Mouse (Mus musculus): ENCODE results near the gene Fcer1g.

- TF ChIP-seq CTCF (IDR thresholded peaks at IDR 0.05; ENCODE audit: borderline replicate concordance, control insufficient read depth, extremely low read depth, insufficient read depth, low read length, poor library complexity) (no peak), POLR2A (IDR thresholded peaks at IDR 0.05; ENCODE audit: control insufficient read depth, extremely low read depth, insufficient read depth, low read length, poor library complexity) (no peak)
Measured at GRCm38 (mm10) chr1:171270573-171270900, 36.4 kb upstream of the Fcer1g start.

Data from thymus, adult 2 months (tissue).